Mouse (Mus musculus): ENCODE measurements around the gene Tas2r110. TPM values are rescaled to one million over a fixed set of nuclear protein-coding genes. Genes with fewer than 3 reads are reported as not detected.

Gene Tas2r110
- not detected for polyA plus RNA-seq (2017; shearing (Covaris generic))

DNA sequence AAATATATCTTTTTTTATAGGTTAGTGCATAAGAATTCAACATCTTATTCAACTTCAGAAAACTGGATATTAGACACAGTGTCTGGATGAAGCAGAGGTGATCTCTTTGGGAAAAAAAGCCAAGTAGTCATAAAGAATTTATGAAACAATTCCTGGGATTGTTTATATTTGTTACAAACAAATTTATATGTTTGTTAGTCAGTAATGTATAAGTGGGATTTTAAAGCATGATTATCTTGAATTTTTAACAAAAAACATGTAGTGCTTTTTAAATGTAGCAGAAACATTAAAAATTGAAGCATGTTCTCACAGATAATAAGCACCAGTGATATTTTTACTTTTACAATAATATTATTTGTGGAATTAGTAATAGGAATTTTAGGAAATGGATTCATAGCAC is at the start of gene Tas2r110:
Tas2r110 (plus strand) TSS at position 301 of the 400 bp plus-strand sequence.

GRCm38 (mm10) chr6:132846842-132847241 is 21.0 kb upstream of the Tas2r110 start, which contains the start of gene Tas2r123:
Tas2r123 (plus strand) TSS chr6:132847142.

DNA sequence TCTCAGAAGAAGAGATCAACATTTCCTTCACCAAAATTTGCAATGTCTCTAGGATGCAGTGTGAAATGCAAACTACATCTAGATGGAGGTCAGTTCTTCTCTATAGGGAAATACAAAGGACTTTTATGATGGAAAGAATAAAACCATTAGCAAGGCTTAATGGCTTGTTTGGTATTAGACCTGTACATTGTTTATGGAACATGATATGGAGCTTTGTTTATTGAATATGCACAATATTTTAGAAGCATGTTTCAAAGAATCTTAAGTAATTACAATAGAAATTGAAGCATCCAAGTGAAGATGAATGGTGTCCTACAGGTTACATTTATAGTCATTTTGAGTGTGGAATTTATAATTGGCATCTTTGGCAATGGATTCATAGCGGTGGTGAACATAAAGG is 12.7 kb upstream of the Tas2r110 start, which contains the start of gene Tas2r116:
Tas2r116 (plus strand) TSS at position 301 of the 400 bp plus-strand sequence.

GRCm38 (mm10) chr6:132892711-132893110 is 24.9 kb downstream of the Tas2r110 start, which contains the start of gene Tas2r113:
Tas2r113 (plus strand) TSS chr6:132893011.

GRCm38 (mm10) chr6:132909351-132909750 is 41.5 kb downstream of the Tas2r110 start, which contains the start of gene Tas2r125:
Tas2r125 (plus strand) TSS chr6:132909651.

Other genes with a start within 250 kb of the Tas2r110 start
- gene A630073D07Rik, start 216.5 kb upstream of the Tas2r110 start, polyA plus RNA-seq (2017; shearing (Covaris generic)): not detected
- gene Tas2r120, start 211.1 kb upstream of the Tas2r110 start, polyA plus RNA-seq (2017; shearing (Covaris generic)): not detected
- gene Tas2r121, start 167.0 kb upstream of the Tas2r110 start, polyA plus RNA-seq (2017; shearing (Covaris generic)): not detected
- not detected for gene Tas2r122, start 156.1 kb upstream of the Tas2r110 start, polyA plus RNA-seq (2017; shearing (Covaris generic))
- not detected for gene Tas2r115, start 130.0 kb upstream of the Tas2r110 start, polyA plus RNA-seq (2017; shearing (Covaris generic))
- not detected for gene Tas2r124, start 113.3 kb upstream of the Tas2r110 start, polyA plus RNA-seq (2017; shearing (Covaris generic))
- gene Tas2r102, start 105.9 kb upstream of the Tas2r110 start, polyA plus RNA-seq (2017; shearing (Covaris generic)): not detected
- gene Tas2r136, start 89.8 kb upstream of the Tas2r110 start, polyA plus RNA-seq (2017; shearing (Covaris generic)): not detected
- gene Tas2r117, start 65.2 kb upstream of the Tas2r110 start, polyA plus RNA-seq (2017; shearing (Covaris generic)): not detected
- gene Tas2r123, start 20.9 kb upstream of the Tas2r110 start, polyA plus RNA-seq (2017; shearing (Covaris generic)): not detected
- gene Tas2r116, start 12.6 kb upstream of the Tas2r110 start, polyA plus RNA-seq (2017; shearing (Covaris generic)): not detected
- not detected for gene Tas2r113, start 25.0 kb downstream of the Tas2r110 start, polyA plus RNA-seq (2017; shearing (Covaris generic))
- gene Tas2r125, start 41.6 kb downstream of the Tas2r110 start, polyA plus RNA-seq (2017; shearing (Covaris generic)): not detected
- gene Tas2r129, start 83.1 kb downstream of the Tas2r110 start, polyA plus RNA-seq (2017; shearing (Covaris generic)): not detected
- gene Tas2r131, start 89.9 kb downstream of the Tas2r110 start, polyA plus RNA-seq (2017; shearing (Covaris generic)): not detected
- not detected for gene Tas2r109, start 113.0 kb downstream of the Tas2r110 start, polyA plus RNA-seq (2017; shearing (Covaris generic))
- gene Tas2r103, start 169.1 kb downstream of the Tas2r110 start, polyA plus RNA-seq (2017; shearing (Covaris generic)): not detected
- not detected for gene Tas2r140, start 187.8 kb downstream of the Tas2r110 start, polyA plus RNA-seq (2017; shearing (Covaris generic))
- gene Smim10l1, start 236.9 kb downstream of the Tas2r110 start, polyA plus RNA-seq (2017; shearing (Covaris generic)): 16.8 TPM